Mouse (Mus musculus) ES-E14 (cell line): ENCODE measurements around the gene Lrrc47. TPM values are rescaled to one million over a fixed set of nuclear protein-coding genes. Genes with fewer than 3 reads are reported as not detected.

Experiments
- DNase-seq: peaks from one replicate; pipeline ENCODE4 v3.0.0-alpha.2; 2013; ENCODE audit warnings: low read depth, low spot score
- H3K27ac ChIP-seq: 2 replicates; pipeline ENCODE4 v1.5.1; 2012; ENCODE audit warnings: low read depth, mild to moderate bottlenecking, low read length, moderate library complexity, mixed read lengths; ENCODE audit not compliant: poor library complexity, insufficient read depth, severe bottlenecking
- H3K36me3 ChIP-seq: 2 replicates; pipeline ENCODE4 v1.6.1; 2012; ENCODE audit warnings: mild to moderate bottlenecking, low read length, moderate library complexity, mixed read lengths; ENCODE audit not compliant: control insufficient read depth, poor library complexity, insufficient read depth, severe bottlenecking
- H3K4me1 ChIP-seq, 2 experiments: fragments of 150-350 bp in 1 of 2; sonication (generic) in 1 of 2; 2 replicates each; pipeline ENCODE4 v1.6.1; 2012; ENCODE audit warnings: low read length in 2 of 2, mild to moderate bottlenecking in 1 of 2, mixed read lengths in 1 of 2; ENCODE audit not compliant: control insufficient read depth in 2 of 2, insufficient read depth in 2 of 2, poor library complexity in 1 of 2
- H3K4me3 ChIP-seq, 2 experiments: fragments of 150-350 bp in 1 of 2; sonication (generic) in 1 of 2; 2 replicates each; pipeline ENCODE4 v1.5.1; 2012; ENCODE audit warnings: low read length in 2 of 2, low read depth in 1 of 2, mild to moderate bottlenecking in 1 of 2, mixed read lengths in 1 of 2; ENCODE audit not compliant: insufficient read depth in 1 of 2, poor library complexity in 1 of 2, severe bottlenecking in 1 of 2
- H3K9ac ChIP-seq: 2 replicates; pipeline ENCODE4 v1.6.1; 2012; ENCODE audit warnings: low read depth, mild to moderate bottlenecking, low read length, mixed read lengths; ENCODE audit not compliant: poor library complexity, insufficient read depth, severe bottlenecking
- H3K9me3 ChIP-seq: fragments of 150-350 bp; sonication (generic); 2 replicates; pipeline ENCODE4 v1.6.1; 2012; ENCODE audit warnings: low read depth, mild to moderate bottlenecking, low read length; ENCODE audit not compliant: control insufficient read depth, insufficient read depth
- CHD2 ChIP-seq: IDR thresholded peaks from 2 replicates; pipeline ENCODE4 v1.6.1; 2014; ENCODE audit warnings: mild to moderate bottlenecking, low read depth, low read length, inconsistent platforms
- HCFC1 ChIP-seq: IDR thresholded peaks from 2 replicates; pipeline ENCODE4 v1.6.1; 2012; ENCODE audit warnings: low read length, inconsistent platforms, borderline replicate concordance; ENCODE audit not compliant: insufficient read depth
- MAFK ChIP-seq: IDR thresholded peaks from 2 replicates; pipeline ENCODE4 v1.6.1; 2014; ENCODE audit warnings: mild to moderate bottlenecking, low read depth, low read length, inconsistent platforms; ENCODE audit not compliant: insufficient read depth
- ZC3H11A ChIP-seq: IDR thresholded peaks from 2 replicates; pipeline ENCODE4 v1.6.1; 2012; ENCODE audit warnings: low read depth, mild to moderate bottlenecking, inconsistent platforms, low read length, borderline replicate concordance
- ZNF384 ChIP-seq: IDR thresholded peaks from 2 replicates; pipeline ENCODE4 v1.6.1; 2012; ENCODE audit warnings: low read depth, low read length, inconsistent platforms
- in situ Hi-C, 2 experiments: fragments of 600-800 bp; cut with MboI; formaldehyde crosslinking; loops; one replicate each; pipeline ENCODE4 v1.15.1; 2025; ENCODE audit warnings: low sequenced_read_pairs in 2 of 2, inconsistent platforms in 1 of 2; ENCODE audit not compliant: unreplicated experiment in 2 of 2
- total RNA-seq: library from RNA; depleted of rRNA; stranded (reverse); fragments of 300-350 nt; gene quantifications from 2 replicates; pipeline ENCODE4 v1.2.3, GENCODE M21; 2012

Lrrc47 gene
- total RNA-seq, 1 experiment: 35.8 TPM

DNA sequence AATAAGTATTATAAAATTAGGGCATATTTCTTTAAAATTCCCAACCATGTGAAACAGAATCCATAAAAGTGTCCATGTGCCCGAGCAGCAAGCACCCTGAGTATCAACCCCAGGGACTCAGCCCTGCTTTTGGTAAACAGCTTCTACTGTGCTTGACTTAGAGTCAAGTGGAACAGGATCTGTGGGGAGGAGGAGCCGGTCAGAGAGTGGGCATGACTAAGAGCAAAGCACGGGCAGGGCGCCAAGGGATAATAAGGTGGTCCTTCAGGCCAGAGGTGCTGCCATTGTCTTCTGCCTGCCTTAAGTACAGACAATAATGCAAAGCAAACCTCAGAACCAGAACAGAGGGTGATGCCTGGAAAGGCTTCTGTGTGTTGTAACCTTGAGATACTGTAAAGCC is 3.8 kb upstream of the Lrrc47 start:
- no peak overlapping the region for H3K9ac ChIP-seq
- no peak overlapping the region for H3K27ac ChIP-seq
- DNase-seq: no peak
- TF ChIP-seq CHD2: no peak
- TF ChIP-seq HCFC1: no peak
- no peak for TF ChIP-seq ZNF384
- TF ChIP-seq ZC3H11A: no peak
- no peak for TF ChIP-seq MAFK
- H3K4me1 ChIP-seq: peaks cover 0 to 2% of the 10 kb centered on the region in 2 experiments; a peak in 1 of 4 replicates
- in situ Hi-C loops: no loop called here
- no peak overlapping the region for H3K4me3 ChIP-seq
- H3K9me3 ChIP-seq: no peaks in the 10 kb centered on the region
- peaks cover 19% of the 10 kb centered on the region for H3K36me3 ChIP-seq

DNA sequence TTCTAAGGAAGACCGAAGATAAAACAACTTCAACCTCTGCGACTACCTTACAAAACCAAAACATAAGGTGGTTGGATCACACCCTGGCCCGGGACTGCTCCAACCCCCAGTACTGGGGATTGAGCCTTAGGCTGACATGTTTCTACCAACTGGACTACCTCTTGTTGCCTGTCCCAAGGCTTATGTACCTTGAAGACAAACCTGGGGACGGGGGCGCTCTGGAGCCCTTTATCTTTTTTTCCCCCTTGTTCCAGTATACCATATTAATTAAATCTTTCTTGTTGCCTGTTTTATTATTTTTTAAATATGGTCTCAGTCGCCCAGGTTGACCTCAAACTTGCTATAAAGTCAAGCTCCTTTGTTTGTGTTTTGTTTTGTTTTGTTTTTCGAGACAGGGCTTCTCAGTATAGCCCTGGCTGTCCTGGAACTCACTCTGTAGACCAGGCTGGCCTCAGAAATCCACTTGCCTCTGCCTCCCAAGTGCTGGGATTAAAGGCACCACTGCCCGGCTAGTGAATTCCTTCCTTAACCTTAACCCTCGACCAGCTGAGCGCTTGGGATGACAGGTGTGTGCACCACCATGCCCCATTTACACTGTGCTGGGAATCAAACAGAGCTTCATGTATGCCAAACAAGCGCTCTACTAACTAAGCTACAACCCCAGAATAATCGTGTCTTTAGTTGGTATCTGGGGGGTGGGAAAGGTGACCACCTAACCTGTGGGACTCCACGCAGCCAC is 455 bp upstream of the Lrrc47 start:
- H3K9ac ChIP-seq: peak overlapping the region; percentile 88
- DNase-seq: no peak
- no peak overlapping the region for H3K27ac ChIP-seq
- no peaks in the 10 kb centered on the region for H3K9me3 ChIP-seq
- peaks cover 26% of the 10 kb centered on the region for H3K36me3 ChIP-seq
- peaks cover 5 to 14% of the 10 kb centered on the region in 2 experiments; a peak in 2 of 4 replicates for H3K4me1 ChIP-seq
- peak overlapping the region; percentile 82 to 99 for H3K4me3 ChIP-seq
- no peak for TF ChIP-seq ZNF384
- in situ Hi-C loops: no loop called here

DNA sequence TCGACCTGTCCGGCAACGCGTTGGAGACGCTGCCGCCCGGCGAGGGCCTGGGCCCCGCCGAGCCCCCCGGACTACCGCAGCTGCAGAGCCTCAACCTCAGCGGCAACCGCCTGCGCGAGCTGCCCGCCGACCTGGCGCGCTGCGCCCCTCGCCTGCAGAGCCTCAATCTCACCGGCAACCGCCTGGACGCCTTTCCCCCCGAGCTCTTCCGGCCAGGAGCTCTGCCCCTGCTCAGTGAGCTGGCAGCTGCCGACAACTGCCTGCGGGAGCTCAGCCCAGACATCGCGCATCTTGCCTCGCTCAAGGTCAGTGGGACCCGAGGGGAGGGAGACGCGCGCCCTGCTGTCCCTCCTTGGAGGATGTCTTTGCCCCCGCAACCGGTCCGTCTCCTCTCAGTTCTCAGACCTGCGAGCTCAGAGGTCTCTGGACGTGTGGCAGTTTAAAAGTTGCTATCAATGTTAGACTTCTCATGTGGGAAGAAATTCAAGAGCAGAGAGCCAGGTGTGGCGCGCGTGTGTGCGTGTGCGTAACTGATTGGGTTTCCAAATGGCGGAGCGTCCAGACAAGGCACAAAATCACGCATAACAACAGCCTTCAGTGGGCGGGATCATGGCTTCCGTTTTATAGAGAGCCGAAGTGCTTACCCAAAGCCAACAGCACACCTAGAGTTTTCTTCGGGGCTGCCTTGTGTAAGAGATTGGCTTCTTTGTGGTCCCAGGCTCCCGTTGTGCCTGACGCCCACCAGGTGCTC is 776 bp downstream of the Lrrc47 start:
- H3K36me3 ChIP-seq: peaks cover 27% of the 10 kb centered on the region
- TF ChIP-seq ZNF384 (no peak), HCFC1 (0 out of 2 replicates have a peak, but pooled peaks have one; percentile 11)
- peak overlapping the region; percentile 95 for H3K9ac ChIP-seq
- in situ Hi-C loops: no loop called here
- H3K9me3 ChIP-seq: no peaks in the 10 kb centered on the region
- peak overlapping the region; percentile 82 to 99 for H3K4me3 ChIP-seq
- peak; percentile 20 for DNase-seq
- peak overlapping the region; percentile 11 for H3K27ac ChIP-seq
- peaks cover 5 to 14% of the 10 kb centered on the region in 2 experiments; a peak in 2 of 4 replicates for H3K4me1 ChIP-seq

DNA sequence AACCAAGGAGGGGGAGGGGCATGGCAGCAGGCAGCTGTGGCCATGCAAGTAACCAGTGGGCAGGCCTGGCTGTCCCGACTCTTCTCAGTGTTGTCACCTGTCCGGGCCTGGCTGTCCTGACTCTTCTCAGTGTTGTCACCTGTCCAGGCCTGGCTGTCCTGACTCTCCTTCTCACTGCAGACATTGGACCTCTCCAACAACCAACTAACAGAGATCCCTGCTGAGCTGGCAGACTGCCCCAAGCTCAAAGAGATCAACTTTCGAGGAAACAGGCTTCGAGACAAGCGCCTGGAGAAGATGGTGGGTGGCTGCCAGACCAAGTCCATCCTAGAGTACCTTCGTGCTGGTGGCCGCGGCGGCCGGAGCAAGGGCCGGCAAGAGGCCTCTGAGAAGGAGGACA is 3.9 kb downstream of the Lrrc47 start:
- peaks cover 5 to 14% of the 10 kb centered on the region in 2 experiments; a peak in 2 of 4 replicates for H3K4me1 ChIP-seq
- H3K4me3 ChIP-seq: no peak overlapping the region
- H3K9me3 ChIP-seq: no peaks in the 10 kb centered on the region
- in situ Hi-C loops: no loop called here
- TF ChIP-seq ZNF384 (no peak), CHD2 (no peak), HCFC1 (no peak), MAFK (no peak), ZC3H11A (no peak)
- H3K27ac ChIP-seq: no peak overlapping the region
- no peak overlapping the region for H3K9ac ChIP-seq
- peaks cover 56% of the 10 kb centered on the region for H3K36me3 ChIP-seq
- DNase-seq: no peak
